Mouse (Mus musculus): ENCODE results near the gene Sirt1.

The Sirt1 gene

GRCm38 (mm10) chr10:63336901-63337300 is 44.6 kb downstream of the Sirt1 start:
- no peak for DNase-seq (ENCODE audit: low read depth, low spot score)

GRCm38 (mm10) chr10:63327091-63327490 is 54.4 kb downstream of the Sirt1 start:
- DNase-seq (ENCODE audit: low read depth, low spot score): no peak

DNA sequence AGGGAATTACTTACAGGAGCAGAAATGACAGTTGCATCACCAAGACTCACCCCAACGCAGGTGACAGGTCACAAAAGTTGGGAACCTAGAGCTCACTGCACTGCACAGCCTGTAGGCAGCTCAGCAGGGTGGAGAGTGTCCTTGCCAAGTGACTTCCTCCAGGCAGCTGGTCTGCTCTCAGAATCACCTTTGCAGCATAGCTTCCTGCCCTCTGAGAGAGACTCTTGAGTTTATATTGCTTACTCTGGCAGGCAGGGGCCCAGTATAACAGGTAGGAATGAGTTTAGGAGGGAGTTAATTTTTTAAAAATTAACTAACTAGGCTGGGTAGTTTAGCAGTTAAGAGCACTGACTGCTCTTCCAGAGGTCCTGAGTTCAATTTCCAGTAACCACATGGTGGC is 67.8 kb downstream of the Sirt1 start:
- no peak for DNase-seq (ENCODE audit: low read depth, low spot score)

DNA sequence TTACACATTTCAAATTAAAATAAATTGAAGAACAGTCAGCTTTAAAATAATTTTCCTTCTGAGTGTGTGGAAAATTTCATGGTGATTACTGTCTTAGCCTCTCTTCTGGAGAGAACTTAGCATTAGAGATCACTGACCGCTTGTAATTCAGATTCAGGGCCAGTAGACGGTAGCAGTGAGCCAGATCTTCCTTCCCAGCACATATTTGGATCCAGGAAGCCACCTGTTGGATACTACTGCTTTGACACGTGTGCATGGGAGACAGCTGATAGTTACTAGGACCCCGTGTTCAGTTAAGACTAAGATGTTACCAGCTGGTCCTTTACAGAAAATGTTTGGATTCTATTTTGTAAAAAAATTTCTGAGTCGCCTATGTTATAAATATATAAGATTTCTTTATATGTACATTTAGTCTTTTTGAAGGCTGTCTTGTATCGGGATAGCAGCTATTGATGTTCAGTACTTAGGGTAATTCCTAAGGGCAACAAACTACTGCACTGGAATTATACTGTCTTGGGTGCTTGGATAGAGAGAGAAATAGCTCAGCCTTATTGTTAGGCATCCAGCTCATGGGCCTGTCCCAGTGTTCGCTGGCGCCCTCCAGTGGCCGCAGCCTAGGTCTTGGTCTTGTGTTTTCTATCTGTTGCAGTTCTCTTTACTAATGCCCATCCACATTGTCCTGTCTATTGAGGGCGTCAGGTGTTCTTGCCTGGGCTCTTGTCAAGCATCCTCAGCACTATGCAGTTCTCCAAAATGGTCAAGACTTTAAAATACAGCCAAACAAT is 72.7 kb downstream of the Sirt1 start:
- peak; percentile 75 for DNase-seq (ENCODE audit: low read depth, low spot score)

GRCm38 (mm10) chr10:63302356-63302755 is 79.1 kb downstream of the Sirt1 start:
- no peak for DNase-seq (ENCODE audit: low read depth, low spot score)

GRCm38 (mm10) chr10:63282846-63283245 is 98.7 kb downstream of the Sirt1 start:
- DNase-seq (ENCODE audit: low read depth, low spot score): no peak

DNA sequence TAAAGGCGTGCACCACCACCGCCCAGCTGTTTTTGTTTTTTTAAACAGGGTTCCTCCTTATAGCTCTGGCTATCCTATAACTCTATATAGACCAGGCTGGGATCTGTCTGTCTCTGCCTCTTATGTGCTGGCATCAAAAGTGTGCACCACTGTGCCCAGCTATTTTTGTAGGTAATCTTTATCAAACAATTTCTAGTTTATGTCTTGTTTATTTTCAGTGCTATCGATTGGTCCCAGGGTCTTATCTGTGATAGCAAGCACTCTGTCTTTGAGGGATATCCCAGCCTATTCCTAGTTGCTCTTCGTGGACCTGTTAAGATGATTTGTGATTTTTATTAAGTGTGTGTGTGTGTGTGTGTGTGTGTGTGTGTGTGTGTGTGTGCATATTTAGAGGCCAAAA is 99.1 kb downstream of the Sirt1 start:
- DNase-seq (ENCODE audit: low read depth, low spot score): no peak

GRCm38 (mm10) chr10:63279851-63280250 is 101.7 kb downstream of the Sirt1 start:
- DNase-seq (ENCODE audit: low read depth, low spot score): no peak

DNA sequence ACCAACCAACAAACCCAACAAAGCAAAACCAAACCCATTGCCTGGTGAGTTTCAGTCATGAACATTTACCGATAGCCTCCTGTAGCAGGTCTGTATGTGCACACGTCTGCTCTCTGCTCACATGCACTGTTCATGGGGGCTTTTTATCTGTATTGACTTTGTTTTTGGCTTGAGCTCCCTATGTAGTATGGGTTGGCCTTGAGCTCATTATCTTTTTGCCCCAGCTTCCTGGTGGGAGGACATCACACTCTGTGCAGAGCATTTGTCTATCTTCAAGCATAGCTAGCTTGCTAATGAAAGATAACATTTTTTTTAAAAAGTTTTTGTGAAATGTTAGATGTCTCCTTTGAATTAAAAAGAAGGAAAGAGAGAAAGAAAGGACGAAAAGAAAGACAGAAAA is 104.5 kb downstream of the Sirt1 start:
- no peak for DNase-seq (ENCODE audit: low read depth, low spot score)

DNA sequence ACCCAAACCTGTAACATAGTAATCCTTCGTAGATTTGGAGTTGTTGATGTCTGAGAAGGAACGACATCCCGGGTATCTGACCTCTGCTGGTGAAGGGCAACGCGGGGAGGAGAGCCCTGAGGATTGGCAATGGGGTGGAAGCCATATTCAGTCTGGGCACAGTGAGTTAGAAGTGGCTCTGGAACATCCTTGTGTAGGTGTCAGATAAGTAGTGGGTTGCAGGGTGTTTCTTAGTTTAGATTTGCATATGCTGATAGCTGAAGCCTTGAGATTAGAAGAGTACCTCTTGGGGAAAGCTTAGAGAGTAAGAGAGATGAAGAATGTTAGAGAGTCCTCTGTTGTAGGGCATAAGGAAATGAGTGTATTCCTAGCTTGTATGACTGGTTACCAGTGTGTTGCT is 108.6 kb downstream of the Sirt1 start:
- no peak for DNase-seq (ENCODE audit: low read depth, low spot score)

DNA sequence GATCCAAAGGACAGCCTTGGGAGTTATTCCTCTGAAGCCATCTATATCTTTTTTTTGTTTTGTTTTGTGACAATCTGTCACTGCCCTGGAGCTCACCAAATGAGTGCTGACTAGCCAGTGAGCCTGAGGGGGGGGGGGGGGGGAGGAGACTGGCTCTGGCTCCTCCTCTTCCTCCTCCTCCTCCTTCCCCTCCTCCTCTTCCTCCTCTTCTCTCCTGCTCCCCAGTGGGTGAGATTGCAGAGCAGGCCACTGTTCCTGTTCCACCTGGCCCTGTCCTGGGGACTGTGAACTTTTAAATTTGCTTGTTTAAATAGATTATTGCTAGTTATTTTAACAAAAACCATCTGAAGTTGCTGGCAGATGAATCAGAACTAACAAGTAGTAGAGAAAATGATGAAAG is 109.1 kb downstream of the Sirt1 start:
- no peak for DNase-seq (ENCODE audit: low read depth, low spot score)

All from retina, postnatal 7 days (tissue).